Mouse (Mus musculus) embryo, embryonic 10.5 days (tissue): Measurements from ENCODE around the gene Rom1.
"Not testable (repeated sequence)": the region's sequence is repeated elsewhere in the genome, so short reads cannot be mapped to it uniquely, and the experiment has no call there.

Experiments used
- DNase-seq: peaks from one replicate; pipeline ENCODE4 v3.0.0-alpha.2; 2015; ENCODE audit warnings: low spot score

Rom1 gene

DNA sequence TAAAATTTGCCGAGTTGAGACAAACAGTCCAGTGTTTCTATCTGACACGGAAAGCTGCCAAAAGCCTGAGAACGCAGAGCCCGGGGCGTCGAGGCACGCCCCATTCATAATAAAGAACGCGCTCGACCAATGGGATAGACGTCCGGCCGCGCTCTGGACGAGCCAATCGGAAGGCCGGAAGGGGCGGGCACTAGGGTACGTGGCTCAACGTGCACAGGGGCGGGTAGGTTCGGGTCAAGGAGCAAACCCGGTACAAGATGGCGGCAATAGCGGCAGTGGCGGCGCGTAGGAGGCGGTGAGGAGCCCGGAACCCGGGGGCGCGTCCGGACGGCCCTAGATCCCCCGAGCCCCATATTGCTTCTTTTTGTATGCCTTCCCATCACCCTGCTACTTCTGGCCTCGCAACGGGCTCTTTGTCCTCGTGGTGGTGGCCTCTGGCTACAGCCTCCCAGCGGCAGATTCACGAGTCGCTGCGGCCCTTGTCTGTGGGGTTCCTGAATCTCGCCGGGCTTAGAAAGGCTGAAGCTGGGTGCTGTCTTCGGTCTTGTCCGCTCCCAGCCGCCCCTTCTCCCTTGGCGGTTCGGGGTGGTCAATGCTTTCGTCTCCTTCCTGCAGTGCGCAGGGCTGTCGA is 31.2 kb downstream of the Rom1 start, which contains the start of gene Ganab:
Ganab (plus strand) TSS at position 207 of the 631 bp plus-strand sequence.
- peak; percentile 99 for DNase-seq

- not testable (repeated sequence) for DNase-seq
Measured at GRCm38 (mm10) chr19:8897211-8897864, 31.8 kb downstream of the Rom1 start.

- not testable (repeated sequence) for DNase-seq
Measured at GRCm38 (mm10) chr19:8896231-8896630, 32.9 kb downstream of the Rom1 start.

DNA sequence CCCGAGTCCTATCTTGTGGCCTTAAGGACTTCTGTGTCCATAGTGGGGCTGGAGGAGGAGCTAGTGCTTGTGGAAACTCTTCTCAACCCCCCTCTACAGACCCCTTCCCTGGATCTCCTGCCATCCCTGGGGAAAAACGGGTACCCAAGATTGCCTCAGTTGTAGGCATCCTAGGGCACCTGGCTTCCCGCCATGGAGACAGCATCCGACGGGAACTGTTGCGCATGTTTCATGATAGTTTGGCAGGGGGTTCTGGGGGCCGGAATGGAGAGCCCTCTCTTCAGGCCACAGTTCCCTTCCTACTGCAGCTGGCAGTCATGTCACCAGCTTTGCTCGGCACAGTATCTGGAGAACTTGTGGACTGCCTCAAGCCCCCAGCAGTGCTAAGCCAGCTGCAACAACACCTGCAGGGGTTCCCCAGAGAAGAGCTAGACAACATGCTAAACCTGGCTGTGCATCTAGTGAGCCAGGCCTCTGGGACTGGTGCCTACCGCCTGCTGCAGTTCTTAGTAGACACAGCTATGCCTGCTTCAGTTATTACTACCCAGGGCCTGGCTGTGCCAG is 33.7 kb downstream of the Rom1 start:
- DNase-seq = no peak

GRCm38 (mm10) chr19:8892829-8893766 is 36.1 kb downstream of the Rom1 start, which contains the start of gene Ints5:
TSS of gene Ints5 (plus strand) at chr19:8893005.
- peak; percentile 93 for DNase-seq

- DNase-seq = peak; percentile 99
Measured at GRCm38 (mm10) chr19:8888511-8889385, 40.4 kb downstream of the Rom1 start, which contains the start of the genes 1810009A15Rik and Gm49416. TSS of gene 1810009A15Rik (plus strand) at chr19:8888853. TSS of gene Gm49416 (plus strand) at chr19:8888926.

GRCm38 (mm10) chr19:8887585-8888463 is 41.3 kb downstream of the Rom1 start:
- peak; percentile 34 for DNase-seq

GRCm38 (mm10) chr19:8886916-8887584 is 42.1 kb downstream of the Rom1 start:
- DNase-seq = no peak

- no peak for DNase-seq
Measured at GRCm38 (mm10) chr19:8883616-8884015, 45.5 kb downstream of the Rom1 start, which contains the start of the genes Lbhd1 and Gm49403. TSS of gene Lbhd1 (plus strand) at chr19:8883732. TSS of gene Gm49403 (plus strand) at chr19:8883930.

DNA sequence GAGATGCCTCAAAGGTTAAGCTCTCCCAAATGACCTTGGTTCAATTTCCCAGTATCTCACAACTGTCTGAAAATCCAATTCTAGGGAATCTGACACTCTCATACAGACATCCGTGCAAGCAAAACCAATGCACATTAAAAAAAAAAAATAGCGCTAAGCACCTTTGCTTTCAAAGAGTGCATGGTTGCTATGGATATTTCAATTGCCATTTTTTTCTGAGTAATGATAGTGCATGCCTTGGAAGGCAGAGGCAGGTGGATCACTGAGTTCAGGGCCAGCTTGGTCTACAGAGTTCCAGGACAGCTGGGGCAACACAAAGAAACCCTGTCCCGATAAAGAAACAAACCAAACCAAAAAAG is 48.1 kb downstream of the Rom1 start:
- no peak for DNase-seq

DNA sequence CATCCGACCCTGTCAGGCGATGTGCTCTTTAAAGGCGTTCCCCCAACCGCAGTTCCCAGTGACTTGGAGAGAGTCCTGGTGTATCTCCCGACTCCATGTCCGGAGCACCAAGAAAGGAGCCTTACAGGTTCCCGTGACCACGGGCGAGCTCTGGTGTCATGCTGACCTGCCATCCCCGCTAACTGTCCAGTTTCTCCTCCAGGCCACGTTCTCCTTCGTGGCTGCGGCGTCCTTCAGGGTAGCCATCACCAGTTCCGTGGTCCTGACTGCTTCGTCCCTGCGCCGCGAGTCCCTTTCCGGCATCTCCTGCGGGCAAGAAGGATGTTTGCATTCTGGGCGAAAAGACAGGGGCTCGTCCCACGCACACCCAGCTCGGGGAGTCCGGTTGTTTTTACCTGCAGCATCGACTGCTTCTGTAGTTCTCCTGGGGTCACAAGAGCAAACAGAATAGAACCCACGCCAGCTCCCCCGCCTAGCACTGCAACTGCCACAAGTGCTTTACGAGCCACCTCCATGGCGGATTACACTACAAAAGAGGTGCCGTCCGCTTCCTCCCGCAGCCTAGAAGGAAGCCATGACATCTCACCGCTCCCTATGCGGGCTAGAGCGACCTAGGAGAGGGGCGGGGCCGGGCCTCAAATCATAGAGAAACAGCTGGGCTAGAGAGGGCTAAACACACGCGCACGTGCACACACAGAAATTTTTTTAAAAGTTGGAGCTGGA is 48.7 kb downstream of the Rom1 start, which contains the start of gene Uqcc3:
Uqcc3 (minus strand) TSS at position 613 of the 723 bp plus-strand sequence.
- peak; percentile 96 for DNase-seq
